Mouse (Mus musculus): ENCODE measurements at regions not wholly inside any gene's neighbourhood (a gene's known extent, or its start where the extent isn't known, plus 50 kb on each side); places are given as distances from the start of the nearest gene placed in this dataset.
A peak's percentile ranks its signal among the peaks of the same experiment; 100 is the strongest.
"Not testable (repeated sequence)": the region's sequence is repeated elsewhere in the genome, so short reads cannot be mapped to it uniquely, and the experiment has no call there.

DNA sequence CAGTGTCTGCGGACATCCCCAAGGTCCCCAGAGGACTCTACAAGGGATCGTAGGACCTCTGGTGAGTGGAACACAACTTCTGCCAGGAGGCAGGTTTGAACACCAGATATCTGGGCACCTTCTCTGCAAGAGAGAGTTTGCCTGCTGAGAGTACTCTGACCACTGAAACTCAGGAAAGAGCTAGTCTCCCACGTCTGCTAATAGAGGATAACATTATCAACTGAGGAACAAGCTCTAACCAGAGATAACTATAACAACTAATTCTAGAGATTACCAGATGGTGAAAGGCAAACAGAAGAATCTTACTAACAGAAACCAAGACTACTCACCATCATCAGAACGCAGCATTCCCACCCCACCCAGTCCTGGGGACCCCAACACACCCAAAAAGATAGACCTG lies 415.1 kb downstream of the Sis start:
- intact Hi-C loops (cut with DNase I); DNase-seq: not testable (repeated sequence)

- no peak for DNase-seq
- intact Hi-C loops (cut with DNase I), result no loop called here
Measured at GRCm38 (mm10) chr3:72534010-72534409, 433.7 kb downstream of the Sis start.

DNA sequence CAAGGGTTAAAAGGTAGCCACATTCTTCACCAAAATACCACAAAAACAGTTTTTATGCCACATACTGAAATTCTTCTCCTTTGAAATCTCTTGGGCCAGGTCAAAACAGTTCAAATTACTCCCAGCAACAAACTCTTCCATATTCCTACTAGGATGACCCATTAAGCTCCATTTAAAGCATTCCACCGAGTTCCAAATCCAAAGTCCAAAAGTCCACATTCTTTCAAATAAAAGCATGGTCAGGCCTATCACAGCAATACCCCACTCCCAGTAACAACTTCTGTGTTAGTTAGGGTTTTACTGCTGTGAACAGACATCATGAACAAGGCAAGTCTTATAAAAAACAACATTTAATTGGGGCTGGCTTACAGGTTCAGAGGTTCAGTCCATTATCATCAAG lies 441.9 kb downstream of the Sis start:
- DNase-seq; intact Hi-C loops (cut with DNase I): not testable (repeated sequence)

DNA sequence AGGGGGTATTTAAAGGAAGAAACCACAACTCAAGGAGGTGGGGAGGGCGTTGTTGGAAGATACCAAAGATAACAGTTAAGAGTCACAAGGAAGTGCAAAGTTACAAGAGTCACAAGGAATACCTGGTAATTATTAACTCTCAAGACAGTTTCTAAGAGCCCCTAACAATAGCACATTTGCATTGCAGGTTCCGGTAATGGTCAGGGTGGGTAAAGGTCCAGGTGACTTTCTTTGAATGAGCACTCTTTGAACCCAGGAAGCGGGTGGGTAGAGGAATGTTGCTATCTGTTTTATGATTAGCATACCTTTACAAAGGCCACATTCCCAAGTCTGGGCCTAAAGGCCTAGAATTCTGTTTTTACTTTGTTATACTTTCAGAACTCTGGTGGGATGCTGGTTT lies 449.8 kb downstream of the Sis start:
- DNase-seq; intact Hi-C loops (cut with DNase I): not testable (repeated sequence)

DNA sequence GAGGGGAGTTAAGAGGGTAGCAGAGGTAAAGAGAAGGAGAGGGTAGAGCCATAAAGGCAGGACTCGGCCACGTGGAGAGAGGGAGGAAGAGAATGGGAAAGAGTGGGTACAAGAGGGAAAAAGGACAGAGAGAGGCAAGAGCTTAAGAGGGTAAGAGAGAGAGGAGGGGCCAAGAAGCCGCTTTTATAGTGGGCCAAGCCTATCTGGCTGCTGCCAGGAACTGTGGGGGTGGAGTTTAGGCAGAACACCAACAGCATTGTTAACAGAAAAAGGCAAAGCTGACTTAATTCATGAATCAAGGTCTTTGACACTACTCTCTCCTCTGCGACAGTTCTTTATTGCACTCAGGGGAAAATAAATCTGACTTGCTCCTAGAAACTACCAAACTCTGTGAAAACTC lies 463.4 kb downstream of the Sis start:
- no peak for DNase-seq
- intact Hi-C loops (cut with DNase I), result no loop called here

DNA sequence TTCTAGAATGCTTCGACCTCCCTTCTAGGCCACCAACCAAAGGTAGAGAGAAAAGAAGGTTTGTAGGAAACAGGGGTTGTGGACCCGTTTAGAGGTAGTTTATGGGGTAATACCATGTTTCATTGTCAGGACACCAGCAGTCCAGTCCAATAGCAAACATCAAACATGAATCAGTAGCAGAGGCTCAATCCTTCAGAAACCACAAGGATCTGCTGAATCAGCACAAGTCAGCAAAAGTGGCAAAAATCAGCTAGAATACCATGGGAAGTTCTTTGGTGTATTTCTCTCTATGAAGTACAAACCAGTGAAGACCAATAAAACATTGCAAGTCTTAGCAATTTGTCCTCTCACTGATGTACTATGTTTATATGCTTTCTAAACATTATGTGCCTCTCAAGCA lies 465.9 kb downstream of the Sis start:
- intact Hi-C loops (cut with DNase I), result no loop called here
- no peak for DNase-seq

GRCm38 (mm10) chr3:72455326-72455725 lies 512.3 kb downstream of the Sis start:
- intact Hi-C loops (cut with DNase I), result no loop called here
- peak; percentile 27 for DNase-seq
